Mouse (Mus musculus) hindbrain, postnatal 0 days (tissue): ENCODE results near the gene 4931422A03Rik. TPM values are rescaled to one million over a fixed set of nuclear protein-coding genes. Genes with fewer than 3 reads are reported as not detected.

ENCODE experiments used
- ATAC-seq: fragments of 200-750 bp; cut with Nextera tagmentation; 2 replicates; pipeline ENCODE4 v1.8.0; 2017; ENCODE audit warnings: mild to moderate bottlenecking, moderate TSS enrichment, moderate library complexity
- DNase-seq: peaks from one replicate; pipeline ENCODE4 v3.0.0-alpha.2; 2015; ENCODE audit warnings: low spot score
- H3K27ac ChIP-seq: fragments of 300-500 bp; sonication (generic); 2 replicates; pipeline ENCODE4 v1.5.1; 2014; ENCODE audit warnings: mild to moderate bottlenecking
- H3K27me3 ChIP-seq: fragments of 300-500 bp; sonication (generic); 2 replicates; pipeline ENCODE4 v1.6.1; 2014; ENCODE audit warnings: low read length, mixed read lengths; ENCODE audit not compliant: insufficient read depth
- H3K36me3 ChIP-seq: fragments of 300-500 bp; sonication (generic); 2 replicates; pipeline ENCODE4 v1.6.1; 2014; ENCODE audit warnings: low read length, mixed read lengths; ENCODE audit not compliant: insufficient read depth
- H3K4me1 ChIP-seq: fragments of 300-500 bp; sonication (generic); 2 replicates; pipeline ENCODE4 v1.6.1; 2014; ENCODE audit warnings: antibody characterized with exemption, low read length, mixed read lengths; ENCODE audit not compliant: insufficient read depth
- H3K4me2 ChIP-seq: fragments of 300-500 bp; sonication (generic); 2 replicates; pipeline ENCODE4 v1.6.1; 2014; ENCODE audit warnings: low read depth, mild to moderate bottlenecking, low read length, moderate library complexity, mixed read lengths
- H3K4me3 ChIP-seq: fragments of 300-500 bp; sonication (generic); 2 replicates; pipeline ENCODE4 v1.5.1; 2014; ENCODE audit warnings: low read length
- H3K9ac ChIP-seq: fragments of 300-500 bp; sonication (generic); replicated peaks from 2 replicates; pipeline ENCODE4 v1.6.1; 2014; ENCODE audit warnings: mild to moderate bottlenecking, low read length, moderate library complexity, mixed read lengths
- H3K9me3 ChIP-seq: fragments of 300-500 bp; sonication (generic); 2 replicates; pipeline ENCODE4 v1.6.1; 2016; ENCODE audit warnings: low read length, mixed read lengths
- CTCF ChIP-seq: IDR thresholded peaks from 2 replicates; pipeline ENCODE4 v1.5.1; 2016; ENCODE audit warnings: antibody characterized with exemption, control low read depth, low read depth
- WGBS: fragments of 180-500 bp; shearing (Covaris S2); extraction: QIAGEN DNeasy Blood & Tissue Kit; methylation state at CpG from one replicate; pipeline ENCODE4 v1.1.7; 2014; 5-methylcytosine and 5-hydroxymethylcytosine counted together
- polyA plus RNA-seq: library from polyadenylated mRNA; unstranded; fragments of >200 nt; fragmentation: Nextera tagmentation; extraction: Ambion mirVana; gene quantifications from 2 replicates; pipeline ENCODE4 v1.2.1, GENCODE M21; 2015
- total RNA-seq: library from RNA; depleted of rRNA; stranded (reverse); fragments of >200 nt; gene quantifications from 2 replicates; pipeline ENCODE4 v1.2.3, GENCODE M21; 2014

Gene 4931422A03Rik
- total and polyA plus RNA-seq, 2 experiments from 2014 or later, result 2.5 TPM; not detected in 1

GRCm38 (mm10) chr2:103953050-103953835, 74.9 kb downstream of the 4931422A03Rik start:
- TF ChIP-seq CTCF, result no peak
- no peaks in the 10 kb centered on the region for H3K9me3 ChIP-seq
- no peaks in the 10 kb centered on the region for H3K4me1 ChIP-seq
- WGBS, result 66% methylated on average over 6 of the region's 6 CpGs
- no peaks in the 10 kb centered on the region for H3K27me3 ChIP-seq
- no peaks in the 10 kb centered on the region for H3K36me3 ChIP-seq
- no peak overlapping the region for H3K27ac ChIP-seq
- ATAC-seq, result peak; percentile 69
- no peak overlapping the region for H3K4me3 ChIP-seq
- peak; percentile 68 for DNase-seq
- H3K4me2 ChIP-seq, result no peak overlapping the region
- no peak overlapping the region for H3K9ac ChIP-seq

- ATAC-seq, result no peak
- H3K4me1 ChIP-seq, result no peaks in the 10 kb centered on the region
- no peaks in the 10 kb centered on the region for H3K36me3 ChIP-seq
- DNase-seq, result peak; percentile 21
- no peaks in the 10 kb centered on the region for H3K9me3 ChIP-seq
- no peak overlapping the region for H3K4me2 ChIP-seq
- no peak for TF ChIP-seq CTCF
- WGBS, result 57% methylated on average over 8 of the region's 8 CpGs
- no peak overlapping the region for H3K27ac ChIP-seq
- H3K27me3 ChIP-seq, result no peaks in the 10 kb centered on the region
- H3K4me3 ChIP-seq, result no peak overlapping the region
- H3K9ac ChIP-seq, result no peak overlapping the region
These were observed 80.0 kb downstream of the 4931422A03Rik start for GRCm38 (mm10) chr2:103947982-103948655.

GRCm38 (mm10) chr2:103946892-103947291, 81.3 kb downstream of the 4931422A03Rik start:
- H3K9me3 ChIP-seq, result no peaks in the 10 kb centered on the region
- TF ChIP-seq CTCF, result no peak
- H3K9ac ChIP-seq, result no peak overlapping the region
- ATAC-seq, result no peak
- no peaks in the 10 kb centered on the region for H3K36me3 ChIP-seq
- H3K4me2 ChIP-seq, result no peak overlapping the region
- DNase-seq, result no peak
- no peak overlapping the region for H3K4me3 ChIP-seq
- no peaks in the 10 kb centered on the region for H3K27me3 ChIP-seq
- 82% methylated on average over 8 of the region's 8 CpGs for WGBS
- H3K4me1 ChIP-seq, result no peaks in the 10 kb centered on the region
- H3K27ac ChIP-seq, result no peak overlapping the region

GRCm38 (mm10) chr2:103945571-103946092, 82.5 kb downstream of the 4931422A03Rik start:
- Histone ChIP-seq H3K9ac (no peak overlapping the region), H3K27me3 (no peaks in the 10 kb centered on the region), H3K4me3 (no peak overlapping the region), H3K27ac (no peak overlapping the region), H3K9me3 (no peaks in the 10 kb centered on the region), H3K4me2 (no peak overlapping the region), H3K36me3 (no peaks in the 10 kb centered on the region), H3K4me1 (no peaks in the 10 kb centered on the region)
- no peak for TF ChIP-seq CTCF
- ATAC-seq, result no peak
- WGBS, result 80% methylated on average over 5 of the region's 5 CpGs
- no peak for DNase-seq

- ATAC-seq, result no peak
- Histone ChIP-seq H3K36me3 (no peaks in the 10 kb centered on the region), H3K4me2 (no peak overlapping the region), H3K9ac (no peak overlapping the region), H3K27ac (no peak overlapping the region), H3K4me1 (no peaks in the 10 kb centered on the region), H3K27me3 (no peaks in the 10 kb centered on the region), H3K4me3 (no peak overlapping the region), H3K9me3 (no peaks in the 10 kb centered on the region)
- DNase-seq, result no peak
- no peak for TF ChIP-seq CTCF
- WGBS, result 91% methylated on average over 2 of the region's 2 CpGs
These were observed 83.3 kb downstream of the 4931422A03Rik start for GRCm38 (mm10) chr2:103944859-103945258.

- Histone ChIP-seq H3K36me3 (no peaks in the 10 kb centered on the region), H3K27ac (no peak overlapping the region), H3K9ac (no peak overlapping the region), H3K9me3 (no peaks in the 10 kb centered on the region), H3K4me3 (no peak overlapping the region), H3K4me2 (no peak overlapping the region), H3K4me1 (no peaks in the 10 kb centered on the region), H3K27me3 (no peaks in the 10 kb centered on the region)
- 63% methylated on average over 3 of the region's 3 CpGs for WGBS
- ATAC-seq, result no peak
- no peak for DNase-seq
- no peak for TF ChIP-seq CTCF
These were observed 87.1 kb downstream of the 4931422A03Rik start for GRCm38 (mm10) chr2:103941085-103941484.
